Mouse (Mus musculus): ENCODE data around the gene Tinagl1. TPM values are rescaled to one million over a fixed set of nuclear protein-coding genes. Genes with fewer than 3 reads are reported as not detected.

Tinagl1 gene
- not detected in 4 replicates for total RNA-seq (2023; ENCODE audit: inconsistent age)

GRCm38 (mm10) chr4:130175072-130175711, at the start of gene Tinagl1:
Tinagl1 (minus strand) TSS chr4:130175122.

DNA sequence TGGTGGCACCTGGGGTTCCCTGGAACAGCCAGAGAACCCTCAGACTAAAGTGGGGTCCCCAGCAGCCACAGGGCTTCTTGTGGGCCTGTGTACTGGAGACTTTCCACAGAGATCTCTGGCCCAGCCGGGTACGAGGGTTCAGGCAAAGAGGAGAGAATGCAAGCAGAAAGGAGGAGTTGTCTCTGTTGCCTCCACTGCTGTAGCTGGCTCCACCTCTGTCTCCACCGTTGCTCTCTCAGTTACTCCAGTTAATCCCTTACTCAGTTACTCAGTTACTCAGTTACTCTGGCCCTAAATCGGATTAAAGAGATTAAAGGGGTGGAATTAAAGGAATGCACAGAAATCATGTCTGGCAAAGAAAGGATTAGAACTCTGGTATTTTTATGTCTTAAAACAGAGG, 47.3 kb upstream of the Tinagl1 start, which contains the start of gene Gm853:
Gene Gm853, minus strand, starts transcription at position 223 of the 400 bp plus-strand sequence.

DNA sequence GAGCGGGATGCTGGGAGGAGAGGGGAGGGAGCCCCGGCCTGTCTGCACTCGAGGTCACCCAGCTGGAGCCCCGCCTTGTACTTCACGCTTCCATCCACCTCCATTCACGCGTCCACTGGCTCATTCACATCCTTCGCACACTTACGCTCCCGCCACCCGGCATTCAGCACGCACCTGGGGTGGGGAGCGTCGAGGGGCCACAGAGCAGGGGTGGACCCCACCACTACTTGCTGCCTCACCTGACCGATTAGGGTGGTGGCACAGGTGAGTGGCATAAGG, 35.8 kb downstream of the Tinagl1 start, which contains the start of gene Hcrtr1:
Gene Hcrtr1, minus strand, starts transcription at position 146 of the 279 bp plus-strand sequence.

Other genes with a start within 250 kb of the Tinagl1 start
- gene Spocd1, start 245.9 kb downstream of the Tinagl1 start, total RNA-seq (2023; ENCODE audit: inconsistent age): not detected in 4 replicates
- 0.19 to 0.63 TPM in 2 of 4 replicates, not detected in the others for gene Adgrb2, start 190.3 kb downstream of the Tinagl1 start, total RNA-seq (2023; ENCODE audit: inconsistent age)
- not detected in 4 replicates for gene Col16a1, start 127.3 kb downstream of the Tinagl1 start, total RNA-seq (2023; ENCODE audit: inconsistent age)
- 25.6 to 31.5 TPM (median 28.4 TPM) in 4 replicates for gene Pef1, start 72.6 kb downstream of the Tinagl1 start, total RNA-seq (2023; ENCODE audit: inconsistent age)
- gene Hcrtr1, start 35.8 kb downstream of the Tinagl1 start, total RNA-seq (2023; ENCODE audit: inconsistent age): not detected in 4 replicates
- not detected in 4 replicates for gene Gm853, start 47.3 kb upstream of the Tinagl1 start, total RNA-seq (2023; ENCODE audit: inconsistent age)
- gene Serinc2, start 104.1 kb upstream of the Tinagl1 start, total RNA-seq (2023; ENCODE audit: inconsistent age): not detected in 4 replicates
- not detected in 4 replicates for gene Fabp3, start 133.5 kb upstream of the Tinagl1 start, total RNA-seq (2023; ENCODE audit: inconsistent age)
- 1.2 TPM in 1 of 4 replicates, not detected in the others for gene Gm10570, start 133.6 kb upstream of the Tinagl1 start, total RNA-seq (2023; ENCODE audit: inconsistent age)
- 25.0 to 25.9 TPM (median 25.3 TPM) in 4 replicates for gene Zcchc17, start 184.8 kb upstream of the Tinagl1 start, total RNA-seq (2023; ENCODE audit: inconsistent age)
- 62.0 to 72.9 TPM (median 70.8 TPM) in 4 replicates for gene Snrnp40, start 185.0 kb upstream of the Tinagl1 start, total RNA-seq (2023; ENCODE audit: inconsistent age)

All from B cell, adult (primary cell).